In the genomic region with DNA sequence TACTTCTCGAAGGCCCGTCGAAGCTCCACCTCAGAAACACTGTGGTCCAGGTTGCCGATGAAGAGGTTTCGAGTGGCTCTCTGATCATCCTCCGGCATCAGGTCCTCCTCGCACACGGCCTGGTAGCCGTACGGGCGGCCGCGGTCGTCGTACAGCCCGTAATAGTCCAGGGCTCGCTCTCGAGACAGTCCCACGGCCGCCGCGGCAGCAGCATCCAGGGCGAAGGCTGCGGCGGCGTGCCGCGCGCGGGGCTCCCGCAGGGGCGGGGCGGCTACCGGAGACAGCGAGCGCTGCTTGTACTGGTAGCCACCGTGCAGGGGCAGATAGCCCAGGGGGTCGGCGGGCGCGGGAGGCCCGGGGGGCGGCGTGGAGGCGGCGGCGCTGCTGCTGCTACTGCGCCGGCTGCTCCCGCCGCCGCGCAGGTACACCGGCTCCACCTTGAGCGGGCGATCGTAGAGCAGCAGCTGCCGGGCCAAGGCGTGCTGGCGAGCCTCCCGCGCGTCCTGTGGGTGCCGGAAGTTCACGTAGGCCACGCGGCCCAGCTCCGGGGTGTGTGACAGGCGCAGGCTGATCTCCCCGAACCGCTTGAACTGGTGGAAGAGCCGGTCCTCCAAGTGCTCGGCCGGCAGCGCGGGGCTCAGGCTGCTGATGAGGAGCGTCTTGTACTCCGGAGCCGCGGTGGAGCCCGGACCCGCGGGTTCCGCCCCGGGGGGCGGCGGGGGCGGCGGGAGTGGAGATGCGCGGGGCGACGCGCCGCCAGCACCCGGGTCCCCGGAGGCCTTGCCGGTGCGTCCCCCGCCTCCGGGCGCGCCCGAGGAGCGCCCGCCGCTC, we compare ENCODE assay signal across 8 mouse cellular contexts. TPM values are rescaled to one million over a fixed set of nuclear protein-coding genes. Genes with fewer than 3 reads are reported as not detected.
DNase-seq lines count a peak whose midpoint lies in the region; ATAC-seq and TF ChIP-seq lines count a peak whose summit lies in the region.

No protein-coding gene starts in this region.

- peaks cover 90% of the 10 kb centered on the region for H3K4me1 ChIP-seq in hindbrain, embryonic 10.5 days (replicated peaks)
- H3K4me1 ChIP-seq in limb, embryonic 11.5 days (ENCODE audit: control insufficient read depth, insufficient read depth, low read length), result peaks cover 37% of the 10 kb centered on the region
- peaks cover 54% of the 10 kb centered on the region for H3K4me1 ChIP-seq in midbrain, embryonic 11.5 days (ENCODE audit: control insufficient read depth, insufficient read depth, low read length)

- H3K36me3 ChIP-seq in hindbrain, embryonic 10.5 days, result peaks cover 85% of the 10 kb centered on the region
- peaks cover 20% of the 10 kb centered on the region for H3K36me3 ChIP-seq in limb, embryonic 11.5 days (ENCODE audit: control insufficient read depth, insufficient read depth, low read length)
- peaks cover 29% of the 10 kb centered on the region for H3K36me3 ChIP-seq in midbrain, embryonic 11.5 days (ENCODE audit: control insufficient read depth, insufficient read depth, low read length)

- H3K4me2 ChIP-seq in limb, embryonic 11.5 days (ENCODE audit: low read depth, severe bottlenecking), result peak overlapping the region; percentile 98
- H3K4me2 ChIP-seq in midbrain, embryonic 11.5 days, result peak overlapping the region; percentile 100

- H3K27ac ChIP-seq in hindbrain, embryonic 10.5 days, result peak overlapping the region; percentile 99
- peak overlapping the region; percentile 83 for H3K27ac ChIP-seq in limb, embryonic 11.5 days (replicated peaks; ENCODE audit: low read depth, low read length)
- H3K27ac ChIP-seq in midbrain, embryonic 11.5 days (ENCODE audit: low read depth, low read length), result peak overlapping the region; percentile 84

- ATAC-seq in erythroid progenitor cell, adult 5-6 weeks (replicated peaks; ENCODE audit: low FRiP score, poor library complexity, severe bottlenecking), result peak; percentile 18; the same call in 1 of the 2 replicates
- no peak for ATAC-seq in limb, embryonic 11.5 days (ENCODE audit: insufficient number of reproducible peaks, low FRiP score, low TSS enrichment, low read depth)
- ATAC-seq in midbrain, embryonic 11.5 days (ENCODE audit: low FRiP score), result peak; percentile 8; the same call in 1 of the 2 replicates

- peak overlapping the region; percentile 99 for H3K9ac ChIP-seq in limb, embryonic 11.5 days (ENCODE audit: low read length)
- peak overlapping the region; percentile 99 for H3K9ac ChIP-seq in midbrain, embryonic 11.5 days (ENCODE audit: low read length)

- H3K27me3 ChIP-seq in hindbrain, embryonic 10.5 days (ENCODE audit: insufficient read depth, poor library complexity, severe bottlenecking), result no peaks in the 10 kb centered on the region
- no peaks in the 10 kb centered on the region for H3K27me3 ChIP-seq in limb, embryonic 11.5 days (ENCODE audit: control insufficient read depth, insufficient read depth, low read length)
- no peaks in the 10 kb centered on the region for H3K27me3 ChIP-seq in midbrain, embryonic 11.5 days (ENCODE audit: control insufficient read depth, insufficient read depth, low read length)

- peak overlapping the region; percentile 97 for H3K4me3 ChIP-seq in hindbrain, embryonic 10.5 days
- peak overlapping the region; percentile 97 for H3K4me3 ChIP-seq in limb, embryonic 11.5 days (ENCODE audit: low read depth, low read length)
- H3K4me3 ChIP-seq in midbrain, embryonic 11.5 days (ENCODE audit: low read depth, low read length), result peak overlapping the region; percentile 98

- DNase-seq in adrenal gland, adult (ENCODE audit: inconsistent age in 2 of 2, low spot score in 1 of 2), result peak; percentile 66 to 79
- DNase-seq in adrenal gland, adult 8-10 months, result no peak
- peak; percentile 56 for DNase-seq in brain, embryonic 14.5 days (ENCODE audit: low read depth)
- peak; percentile 59 for DNase-seq in hindbrain, embryonic 10.5 days (ENCODE audit: low spot score)
- DNase-seq in limb, embryonic 11.5 days (ENCODE audit: low spot score), result peak; percentile 67
- DNase-seq in midbrain, embryonic 11.5 days (ENCODE audit: low spot score, missing footprints), result peak; percentile 94
- DNase-seq in spleen, postnatal 36 days (ENCODE audit: low spot score in 2 of 2), result peak; percentile 54 to 59

- under 1% methylated on average over 106 of the region's 107 CpGs for WGBS in hindbrain, embryonic 10.5 days
- WGBS in limb, embryonic 11.5 days, result under 1% methylated on average over 85 of the region's 107 CpGs
- WGBS in midbrain, embryonic 11.5 days, result under 1% methylated on average over 79 of the region's 107 CpGs

- no peak for TF ChIP-seq CTCF in brain, embryonic 14.5 days (IDR thresholded peaks at IDR 0.05; ENCODE audit: borderline replicate concordance, extremely low read depth, insufficient read depth, insufficient read length)

- TF ChIP-seq POLR2A in brain, embryonic 14.5 days (IDR thresholded peaks at IDR 0.05; ENCODE audit: borderline replicate concordance, extremely low read depth, insufficient read depth, insufficient read length, poor library complexity, severe bottlenecking), result no peak

- no peaks in the 10 kb centered on the region for H3K9me3 ChIP-seq in hindbrain, embryonic 10.5 days
- no peaks in the 10 kb centered on the region for H3K9me3 ChIP-seq in limb, embryonic 11.5 days (ENCODE audit: control insufficient read depth, low read length)
- no peaks in the 10 kb centered on the region for H3K9me3 ChIP-seq in midbrain, embryonic 11.5 days (ENCODE audit: control insufficient read depth, low read length)

RNA-seq across cellular contexts. Expression of gene Rbm15b, which starts 1.1 kb away (rescaled TPM):
- total RNA-seq in adrenal gland, adult 8-10 months (2022), result 10 to 100 TPM; 20.7 to 28.9 (median 26.6) TPM
- polyA plus RNA-seq in brain, embryonic 14.5 days (2012; rRNA removed), result 33.9 and 47.5 TPM in 2 replicates
- 18.4 TPM in 2 replicates for total RNA-seq in erythroid progenitor cell, adult 5-6 weeks (2015; ENCODE audit: low replicate concordance)
- 18.2 and 21.9 TPM in 2 replicates for total RNA-seq in erythroid progenitor cell, adult 5-6 weeks (2017; ENCODE audit: low replicate concordance)
- 17.1 and 23.8 TPM in 2 replicates for polyA plus RNA-seq in hindbrain, embryonic 10.5 days (2016; fragmentation: Nextera tagmentation; extraction: Ambion mirVana)
- polyA plus RNA-seq in limb, embryonic 11.5 days (2014; fragmentation: Nextera tagmentation; extraction: Ambion mirVana), result 23.1 and 26.6 TPM in 2 replicates
- 24.7 and 26.8 TPM in 2 replicates for polyA plus RNA-seq in midbrain, embryonic 11.5 days (2014; fragmentation: Nextera tagmentation; extraction: Ambion mirVana)

RNA-seq across cellular contexts. Expression of gene Manf, which starts 5.7 kb away (rescaled TPM):
- 100 to 1,000 TPM; 306 to 450 (median 316) TPM for total RNA-seq in adrenal gland, adult 8-10 months (2022)
- polyA plus RNA-seq in brain, embryonic 14.5 days (2012; rRNA removed), result 51.9 and 62.1 TPM in 2 replicates
- total RNA-seq in erythroid progenitor cell, adult 5-6 weeks (2015; ENCODE audit: low replicate concordance), result 275 and 310 TPM in 2 replicates
- 164 and 219 TPM in 2 replicates for total RNA-seq in erythroid progenitor cell, adult 5-6 weeks (2017; ENCODE audit: low replicate concordance)
- polyA plus RNA-seq in hindbrain, embryonic 10.5 days (2016; fragmentation: Nextera tagmentation; extraction: Ambion mirVana), result 253 and 276 TPM in 2 replicates
- 316 and 331 TPM in 2 replicates for polyA plus RNA-seq in limb, embryonic 11.5 days (2014; fragmentation: Nextera tagmentation; extraction: Ambion mirVana)
- polyA plus RNA-seq in midbrain, embryonic 11.5 days (2014; fragmentation: Nextera tagmentation; extraction: Ambion mirVana), result 278 and 281 TPM in 2 replicates
